Mouse (Mus musculus) stomach, embryonic 16.5 days (tissue): ENCODE results near the gene Dph2. TPM values are rescaled to one million over a fixed set of nuclear protein-coding genes. Genes with fewer than 3 reads are reported as not detected.

Source experiments
- ATAC-seq: fragments of 200-750 bp; cut with Nextera tagmentation; 2 replicates; pipeline ENCODE4 v1.8.0; 2017; ENCODE audit warnings: moderate number of reproducible peaks, moderate TSS enrichment; ENCODE audit not compliant: insufficient read depth, low FRiP score
- H3K27ac ChIP-seq: fragments of 300-500 bp; sonication (generic); 2 replicates; pipeline ENCODE4 v1.5.1; 2014; ENCODE audit warnings: low read length
- H3K27me3 ChIP-seq: fragments of 300-500 bp; sonication (generic); 2 replicates; pipeline ENCODE4 v1.6.1; 2014; ENCODE audit warnings: low read length, control low read depth, mixed read lengths; ENCODE audit not compliant: control insufficient read depth, insufficient read depth
- H3K36me3 ChIP-seq: fragments of 300-500 bp; sonication (generic); 2 replicates; pipeline ENCODE4 v1.6.1; 2014; ENCODE audit warnings: low read length; ENCODE audit not compliant: control insufficient read depth, insufficient read depth
- H3K4me1 ChIP-seq: fragments of 300-500 bp; sonication (generic); 2 replicates; pipeline ENCODE4 v1.6.1; 2014; ENCODE audit warnings: low read length, control low read depth, mixed read lengths; ENCODE audit not compliant: control insufficient read depth, insufficient read depth
- H3K4me2 ChIP-seq: fragments of 300-500 bp; sonication (generic); 2 replicates; pipeline ENCODE4 v1.6.1; 2014; ENCODE audit warnings: low read depth, low read length, mixed read lengths
- H3K4me3 ChIP-seq: fragments of 300-500 bp; sonication (generic); replicated peaks from 2 replicates; pipeline ENCODE4 v1.5.1; 2014; ENCODE audit warnings: mild to moderate bottlenecking, low read length
- H3K9ac ChIP-seq: fragments of 300-500 bp; sonication (generic); 2 replicates; pipeline ENCODE4 v1.6.1; 2014; ENCODE audit warnings: low read length
- H3K9me3 ChIP-seq: fragments of 300-500 bp; sonication (generic); replicated peaks from 2 replicates; pipeline ENCODE4 v1.6.1; 2016; ENCODE audit warnings: low read length, control low read depth; ENCODE audit not compliant: control insufficient read depth
- WGBS: fragments of 180-500 bp; shearing (Covaris S2); extraction: QIAGEN DNeasy Blood & Tissue Kit; methylation state at CpG from one replicate; pipeline ENCODE4 v1.1.7; 2014; 5-methylcytosine and 5-hydroxymethylcytosine counted together
- polyA plus RNA-seq: library from polyadenylated mRNA; unstranded; fragments of >200 nt; fragmentation: Nextera tagmentation; extraction: Ambion mirVana; gene quantifications from 2 replicates; pipeline ENCODE4 v1.2.1, GENCODE M21; 2015

Gene Dph2
- polyA plus RNA-seq, 1 experiment from 2014 or later: 19.4 TPM

DNA sequence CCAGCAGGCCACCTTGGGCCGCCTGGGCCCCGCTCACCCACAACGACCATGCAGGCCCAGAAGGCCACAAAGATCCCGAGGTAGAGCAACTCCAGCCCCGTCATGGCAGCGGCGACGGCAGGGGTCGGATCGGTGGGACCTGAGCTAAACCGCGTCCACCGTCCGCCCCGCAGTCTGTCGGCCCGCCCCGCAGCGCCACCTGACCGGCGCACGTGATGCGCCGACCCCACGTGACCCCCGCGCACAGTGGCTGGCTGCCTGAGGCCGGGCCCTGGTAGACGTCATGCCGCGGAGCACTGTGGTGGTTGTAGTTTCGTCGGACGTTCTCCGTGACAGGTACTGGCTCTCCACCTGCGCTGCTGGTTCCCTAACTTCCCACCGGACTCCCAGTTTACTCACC, 4.7 kb downstream of the Dph2 start, which contains the start of gene Atp6v0b:
Gene Atp6v0b, minus strand, starts transcription at position 201 of the 400 bp plus-strand sequence.
- H3K9ac ChIP-seq: peak within 1 kb of the TSS; percentile 93
- H3K27me3 ChIP-seq: no peaks in the 10 kb centered on the region
- H3K36me3 ChIP-seq: peaks cover 13% of the 10 kb centered on the region
- H3K4me1 ChIP-seq: peaks cover 32% of the 10 kb centered on the region
- H3K4me2 ChIP-seq: peak within 1 kb of the TSS; percentile 74
- H3K9me3 ChIP-seq: no peaks in the 10 kb centered on the region
- H3K27ac ChIP-seq: peak within 1 kb of the TSS; percentile 72
- peak; percentile 92 for ATAC-seq
- WGBS: under 1% methylated on average over 37 of the region's 37 CpGs
- peak within 1 kb of the TSS; percentile 99 for H3K4me3 ChIP-seq

DNA sequence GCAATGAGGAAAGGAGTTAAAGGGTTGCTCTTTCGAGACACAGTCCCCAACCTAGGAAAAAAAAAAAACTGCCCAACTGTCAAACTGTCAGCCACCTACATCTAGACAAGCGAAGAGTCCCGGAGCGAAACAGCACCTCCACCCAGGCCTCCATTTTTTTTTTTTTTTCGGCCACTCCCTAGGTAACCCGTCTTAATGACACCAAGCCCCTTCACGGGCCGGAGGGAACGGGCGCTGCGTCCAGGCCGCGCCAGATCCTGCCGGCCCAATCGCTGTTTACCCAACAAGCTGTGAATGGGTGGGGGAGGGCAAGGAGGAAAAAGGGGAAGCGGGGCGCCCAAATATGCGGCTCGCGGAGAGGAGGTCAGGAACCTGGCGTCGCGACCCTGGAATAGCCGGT, 5.2 kb downstream of the Dph2 start:
- no peaks in the 10 kb centered on the region for H3K9me3 ChIP-seq

DNA sequence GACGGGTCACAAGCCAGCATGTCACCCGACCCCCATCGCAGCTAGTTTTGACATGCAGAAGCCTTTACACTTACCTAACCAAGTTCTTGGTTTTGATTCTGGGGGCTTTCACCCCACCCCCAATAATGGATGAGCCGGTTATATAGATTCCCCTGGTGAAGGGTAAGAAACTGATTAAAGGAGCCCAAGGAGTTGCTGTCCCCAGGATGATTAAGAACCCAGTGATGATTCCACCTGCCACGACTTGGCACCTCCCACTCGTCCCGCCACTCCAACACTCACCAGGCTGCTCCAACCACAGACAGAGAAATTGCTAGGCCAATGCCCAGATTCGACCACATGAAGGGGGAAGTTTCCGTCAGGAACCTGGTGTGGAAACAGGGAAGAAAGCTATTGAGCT, 5.8 kb downstream of the Dph2 start:
- no peak for ATAC-seq
- whole genome bisulfite sequencing: 75% methylated on average over 9 of the region's 9 CpGs
- H3K9ac ChIP-seq: no peak overlapping the region

More for the DNA sequence above, 5.2 kb downstream of the Dph2 start:
- Histone ChIP-seq H3K4me3 (peak overlapping the region; percentile 99), H3K27ac (peak overlapping the region; percentile 72), H3K36me3 (peaks cover 13% of the 10 kb centered on the region), H3K4me2 (peak overlapping the region; percentile 74), H3K9ac (peak overlapping the region; percentile 93), H3K4me1 (peaks cover 33% of the 10 kb centered on the region), H3K27me3 (no peaks in the 10 kb centered on the region)
- WGBS: 2% methylated on average over 24 of the region's 24 CpGs
- ATAC-seq: peak; percentile 3; the same call in 1 of the 2 replicates

DNA sequence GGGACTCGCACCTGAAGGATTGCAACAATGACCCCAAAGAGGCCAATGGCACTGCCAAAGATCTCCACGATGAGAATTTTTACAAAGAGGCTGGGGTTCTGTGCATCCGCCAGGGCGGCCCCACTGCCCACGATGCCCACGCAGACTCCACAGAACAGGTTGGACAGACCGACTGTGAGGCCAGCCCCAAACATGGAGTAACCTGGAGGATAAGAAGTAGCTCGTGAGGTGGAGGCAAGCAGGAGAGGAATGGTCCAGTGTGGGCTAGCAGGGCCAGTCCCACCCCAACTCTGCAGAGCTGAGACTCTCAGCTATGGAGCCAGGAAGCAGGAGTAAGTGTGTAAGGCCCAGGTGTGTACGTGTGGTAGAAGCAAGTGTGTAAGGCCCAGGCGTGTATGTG, 6.7 kb downstream of the Dph2 start:
- Histone ChIP-seq H3K27ac (no peak overlapping the region), H3K9ac (no peak overlapping the region), H3K27me3 (no peaks in the 10 kb centered on the region), H3K4me1 (peaks cover 26% of the 10 kb centered on the region), H3K4me3 (no peak overlapping the region), H3K9me3 (no peaks in the 10 kb centered on the region), H3K4me2 (no peak overlapping the region), H3K36me3 (peaks cover 13% of the 10 kb centered on the region)
- ATAC-seq: no peak
- WGBS: 93% methylated on average over 10 of the region's 10 CpGs

More for the DNA sequence above, 5.8 kb downstream of the Dph2 start:
- Histone ChIP-seq H3K4me1 (peaks cover 29% of the 10 kb centered on the region), H3K27ac (no peak overlapping the region), H3K4me3 (peak overlapping the region; percentile 99; the same call in 1 of the 2 replicates), H3K36me3 (peaks cover 13% of the 10 kb centered on the region), H3K9me3 (no peaks in the 10 kb centered on the region), H3K27me3 (no peaks in the 10 kb centered on the region), H3K4me2 (peak overlapping the region; percentile 74)

DNA sequence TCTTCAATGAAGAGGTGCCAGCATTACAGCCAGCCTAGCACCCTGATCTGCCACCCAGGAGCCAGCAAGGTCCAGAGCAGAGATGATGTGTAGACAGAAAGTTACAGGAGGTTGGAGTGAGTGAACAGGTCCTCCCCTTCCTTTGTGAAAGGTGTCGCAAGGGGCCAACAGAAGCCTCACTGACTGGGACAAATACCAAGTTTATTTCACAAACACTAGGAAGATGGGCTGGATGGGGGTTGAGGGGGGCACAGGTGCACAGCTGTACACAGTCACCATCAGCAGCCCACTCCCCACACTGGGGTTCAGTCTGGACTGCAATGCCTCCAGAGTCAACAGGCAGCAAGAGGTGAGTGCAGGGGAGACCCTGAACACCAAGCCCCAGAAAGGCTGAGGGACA, 7.7 kb downstream of the Dph2 start:
- Histone ChIP-seq H3K4me3 (no peak overlapping the region), H3K27ac (0 out of 2 replicates have a peak overlapping the region, but pooled peaks have one; percentile 2), H3K4me2 (0 out of 2 replicates have a peak overlapping the region, but pooled peaks have one; percentile 86), H3K36me3 (peaks cover 13% of the 10 kb centered on the region), H3K27me3 (no peaks in the 10 kb centered on the region), H3K9ac (peak overlapping the region; percentile 87; the same call in 1 of the 2 replicates), H3K9me3 (no peaks in the 10 kb centered on the region), H3K4me1 (peaks cover 26% of the 10 kb centered on the region)
- ATAC-seq: no peak
- 82% methylated on average over 1 of the region's 1 CpGs for WGBS

DNA sequence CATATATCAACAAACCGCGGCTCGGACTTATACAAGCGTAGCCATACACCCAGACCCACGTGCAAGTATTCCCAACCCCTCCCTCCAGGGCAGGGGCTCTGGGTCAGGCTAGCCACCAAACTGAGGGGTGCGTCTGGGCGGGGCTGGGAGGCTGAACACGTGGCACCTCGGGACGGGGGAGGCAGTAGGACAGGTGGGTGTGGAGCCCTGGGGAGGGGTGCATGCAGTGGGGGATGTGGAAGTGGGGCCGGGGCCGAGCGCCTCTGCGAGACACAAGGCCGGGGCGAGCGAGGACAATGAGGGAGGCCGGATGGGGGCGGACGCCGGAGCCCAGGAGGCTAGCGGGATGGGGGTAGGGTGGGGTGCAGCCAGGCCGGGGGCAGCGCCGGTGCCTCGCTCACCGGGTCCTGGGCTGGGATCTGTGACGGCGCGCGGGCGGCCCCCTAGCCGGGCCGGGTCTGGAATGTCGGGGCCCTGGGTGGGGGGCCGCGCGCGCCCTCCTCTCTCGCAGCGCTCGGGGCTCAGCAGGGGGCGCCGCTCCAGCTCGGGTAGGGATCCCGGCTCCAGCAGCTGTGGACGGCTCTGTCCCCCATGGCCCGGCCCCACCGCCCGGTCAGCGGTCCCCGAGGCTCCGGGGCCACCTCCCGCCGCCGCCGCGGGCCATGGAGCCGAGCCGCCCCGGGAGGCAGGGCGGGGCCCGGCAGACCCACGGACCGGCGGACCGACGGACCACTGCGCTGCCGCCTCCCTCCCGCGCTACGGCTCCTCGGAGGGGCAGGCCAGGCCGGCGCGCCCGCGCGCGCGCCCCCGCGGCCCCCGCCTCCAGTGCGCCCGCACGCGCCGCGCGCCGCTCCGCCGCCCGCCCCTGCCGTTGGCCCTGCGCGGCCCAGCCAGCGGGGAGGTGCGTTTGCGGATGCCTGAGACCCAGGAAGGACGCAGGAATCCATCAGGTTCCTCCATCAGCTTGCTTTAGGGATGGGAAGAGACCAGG, 8.8 kb downstream of the Dph2 start, which contains the start of gene B4galt2:
Gene B4galt2, minus strand, starts transcription at position 787 of the 991 bp plus-strand sequence.
- peak within 1 kb of the TSS; percentile 87 for H3K9ac ChIP-seq
- peaks cover 26% of the 10 kb centered on the region for H3K4me1 ChIP-seq
- H3K9me3 ChIP-seq: no peaks in the 10 kb centered on the region
- peak within 1 kb of the TSS; percentile 86 for H3K4me2 ChIP-seq
- under 1% methylated on average over 91 of the region's 103 CpGs for WGBS
- H3K27ac ChIP-seq: peak within 1 kb of the TSS; percentile 62
- H3K36me3 ChIP-seq: peaks cover 13% of the 10 kb centered on the region
- H3K4me3 ChIP-seq: peak within 1 kb of the TSS; percentile 70
- peak; percentile 45 for ATAC-seq
- no peaks in the 10 kb centered on the region for H3K27me3 ChIP-seq

DNA sequence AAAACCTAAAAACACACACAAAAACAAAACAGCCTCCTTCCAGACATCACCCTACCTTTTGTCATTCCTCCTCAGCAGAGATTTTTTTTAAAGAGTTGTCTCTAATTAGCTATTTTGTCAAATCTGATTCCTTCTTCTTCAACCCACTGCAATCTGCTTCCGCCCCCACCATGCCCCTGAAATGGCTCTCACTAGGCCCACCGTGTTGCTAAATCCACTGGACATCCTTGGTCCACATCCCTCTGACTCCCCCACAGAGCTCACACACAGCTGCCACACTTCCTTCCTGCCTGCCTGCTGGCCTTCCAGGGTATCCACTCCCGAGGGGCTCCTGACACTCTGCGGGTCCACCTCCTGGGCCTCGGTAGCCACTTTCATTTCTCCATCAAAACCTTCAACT, 13.1 kb downstream of the Dph2 start:
- no peaks in the 10 kb centered on the region for H3K9me3 ChIP-seq
- peaks cover 4% of the 10 kb centered on the region; the same call in 1 of the 2 replicates for H3K36me3 ChIP-seq
- H3K27ac ChIP-seq: no peak overlapping the region
- H3K27me3 ChIP-seq: no peaks in the 10 kb centered on the region
- 77% methylated on average over 5 of the region's 5 CpGs for WGBS
- no peak for ATAC-seq
- H3K4me3 ChIP-seq: no peak overlapping the region
- H3K9ac ChIP-seq: no peak overlapping the region
- H3K4me2 ChIP-seq: no peak overlapping the region
- peaks cover 7% of the 10 kb centered on the region for H3K4me1 ChIP-seq

DNA sequence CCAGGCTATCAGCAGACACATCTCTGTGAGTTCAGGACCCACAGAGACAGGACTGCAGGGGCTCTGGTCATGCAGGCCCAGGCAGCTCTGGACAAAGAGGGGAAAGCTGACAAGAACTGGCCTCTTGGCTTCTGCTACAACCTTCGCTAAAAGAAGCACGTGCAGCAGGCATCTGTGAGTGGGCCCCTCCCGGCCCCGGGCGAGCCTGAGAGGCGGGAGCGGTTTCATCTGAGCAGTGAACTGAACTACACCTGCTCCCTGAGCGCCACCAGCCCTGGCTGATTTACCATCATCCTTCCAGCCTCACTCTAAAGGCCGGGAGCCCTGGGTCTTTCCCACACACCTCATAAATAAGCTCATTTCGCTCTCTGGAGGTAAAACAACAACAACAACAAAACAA, 13.5 kb downstream of the Dph2 start:
- 58% methylated on average over 10 of the region's 10 CpGs for WGBS
- Histone ChIP-seq H3K27me3 (no peaks in the 10 kb centered on the region), H3K9me3 (no peaks in the 10 kb centered on the region), H3K9ac (no peak overlapping the region), H3K4me3 (no peak overlapping the region), H3K36me3 (peaks cover 4% of the 10 kb centered on the region; the same call in 1 of the 2 replicates), H3K4me2 (no peak overlapping the region), H3K27ac (no peak overlapping the region), H3K4me1 (peaks cover 4% of the 10 kb centered on the region; the same call in 1 of the 2 replicates)
- no peak for ATAC-seq

DNA sequence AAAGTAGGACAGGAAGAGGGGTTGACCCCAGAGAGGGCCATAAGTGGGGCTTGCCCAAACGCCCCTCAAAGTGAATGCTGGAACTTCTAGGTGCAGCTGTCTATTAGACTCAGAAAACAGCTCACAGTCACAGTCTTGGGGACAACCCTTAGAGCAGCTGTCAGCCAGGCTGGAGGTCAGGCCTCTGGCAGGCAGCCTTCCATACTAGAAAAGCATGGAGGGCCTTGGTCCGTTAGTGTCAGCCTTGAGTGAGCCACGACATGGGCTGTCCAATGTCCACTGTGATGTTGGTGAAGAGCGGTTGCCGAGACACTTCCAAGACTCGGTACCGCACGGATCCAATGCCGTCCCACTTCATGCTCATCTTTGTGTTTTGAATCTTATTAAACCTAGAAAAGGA, 18.2 kb downstream of the Dph2 start:
- no peak overlapping the region for H3K27ac ChIP-seq
- H3K9me3 ChIP-seq: no peaks in the 10 kb centered on the region
- H3K4me1 ChIP-seq: peaks cover 7% of the 10 kb centered on the region
- H3K9ac ChIP-seq: no peak overlapping the region
- 91% methylated on average over 9 of the region's 9 CpGs for WGBS
- no peaks in the 10 kb centered on the region for H3K27me3 ChIP-seq
- H3K36me3 ChIP-seq: peaks cover 4% of the 10 kb centered on the region; the same call in 1 of the 2 replicates
- no peak for ATAC-seq
- H3K4me2 ChIP-seq: no peak overlapping the region
- no peak overlapping the region for H3K4me3 ChIP-seq
